Mouse (Mus musculus) frontal cortex, adult 2 months (tissue): Measurements from ENCODE around the gene Fscn3. TPM values are rescaled to one million over a fixed set of nuclear protein-coding genes. Genes with fewer than 3 reads are reported as not detected.
A peak's percentile ranks its signal among the peaks of the same experiment; 100 is the strongest.

Experiments used
- DNase-seq, 2 experiments: peaks; one replicate each; pipeline ENCODE4 v3.0.0; 2022; ENCODE audit warnings: low spot score in 1 of 2; ENCODE audit errors: extremely low spot score in 1 of 2
- polyA plus RNA-seq: library from polyadenylated mRNA; depleted of rRNA; stranded (reverse); fragments of >200 nt; gene quantifications from 2 replicates; pipeline ENCODE4 v1.2.3, GENCODE M21; 2012

Fscn3 gene
- polyA plus RNA-seq, 1 experiment: 0.04 TPM

DNA sequence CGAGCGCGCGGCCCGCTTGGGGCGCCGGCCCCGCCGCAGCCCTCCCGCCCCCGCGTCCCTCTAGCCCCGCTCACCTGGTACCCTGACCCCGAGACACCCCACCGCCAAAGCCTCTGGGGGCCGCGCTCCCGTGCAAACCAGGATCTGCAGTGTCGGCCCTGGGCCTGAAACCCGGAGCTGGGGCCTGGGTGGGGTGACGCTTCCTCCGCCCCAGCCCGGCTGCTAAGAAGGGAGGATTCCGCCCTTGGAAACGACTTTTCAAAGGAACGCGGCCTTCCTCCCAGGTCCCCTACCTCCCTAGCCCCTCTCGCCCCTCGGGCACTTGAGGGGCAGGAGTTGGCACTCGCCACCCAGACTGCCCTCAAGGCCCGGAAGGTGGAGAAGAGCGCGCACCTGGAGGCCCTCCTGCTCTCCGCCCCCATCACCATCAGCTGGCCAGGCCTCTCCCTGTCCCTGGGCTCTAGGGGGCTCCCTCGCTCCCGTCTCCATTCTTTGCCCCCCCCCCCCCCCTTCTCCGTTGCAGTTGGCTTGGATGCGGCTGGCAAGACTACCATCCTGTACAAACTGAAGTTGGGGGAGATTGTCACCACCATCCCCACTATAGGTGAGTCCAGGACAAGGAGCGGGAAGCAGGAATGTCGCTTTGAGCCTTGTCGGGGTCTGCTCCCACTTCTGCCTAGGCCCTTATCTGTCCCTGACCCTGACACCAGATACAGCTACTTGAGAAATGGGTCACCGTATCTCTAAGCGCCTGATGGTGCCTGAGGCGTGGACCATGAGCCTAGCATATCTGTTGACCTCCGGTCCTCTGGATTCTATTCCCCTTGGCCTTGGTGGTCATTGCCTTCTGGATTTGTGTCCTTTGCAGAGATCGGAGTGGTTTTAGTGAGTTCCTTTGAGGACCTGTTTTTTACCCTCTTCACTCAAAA, 3.6 kb upstream of the Fscn3 start:
- peak; percentile 34 to 52 for DNase-seq

DNA sequence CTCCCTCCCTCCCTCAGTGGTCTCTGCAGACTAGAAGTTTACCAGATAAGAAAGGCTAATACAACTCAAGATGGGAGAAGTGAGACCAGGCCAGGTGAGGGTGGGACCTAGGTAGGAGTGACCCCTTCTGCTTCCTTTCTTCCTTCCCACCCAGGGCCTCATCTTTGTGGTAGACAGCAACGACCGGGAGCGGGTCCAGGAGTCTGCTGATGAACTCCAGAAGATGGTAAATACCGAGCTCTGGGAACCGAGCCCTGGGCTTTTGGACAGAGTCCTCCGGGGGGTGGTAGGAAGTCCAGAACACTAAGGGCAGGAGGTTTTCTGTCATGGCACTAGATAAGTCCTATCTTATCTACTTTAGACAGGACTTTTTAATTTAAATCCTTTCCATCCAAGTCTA, 2.6 kb upstream of the Fscn3 start:
- no peak for DNase-seq

DNA sequence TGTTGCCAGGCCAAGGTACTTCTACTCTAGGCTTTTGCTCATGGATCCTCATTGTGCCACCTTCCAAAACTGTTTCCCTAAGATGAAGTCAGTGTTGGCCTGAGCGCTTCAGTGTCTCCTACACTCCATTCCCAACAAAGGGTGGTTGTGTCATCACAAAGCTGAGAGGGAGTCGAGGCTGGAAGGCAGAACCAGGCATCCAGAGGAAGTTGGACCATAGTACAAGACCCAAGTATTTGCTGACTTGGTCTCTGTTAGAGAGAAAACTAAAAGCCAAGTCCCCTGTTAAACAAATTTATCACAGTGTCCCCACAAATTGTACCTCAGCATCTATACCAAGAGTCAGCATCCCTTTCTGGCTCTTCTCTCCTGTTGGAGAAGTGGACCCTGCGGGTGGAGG, 701 bp downstream of the Fscn3 start, which contains the start of gene Gcc1:
Gcc1 (minus strand) TSS at position 101 of the 400 bp plus-strand sequence.
- no peak for DNase-seq

- no peak for DNase-seq
Observed at GRCm38 (mm10) chr6:28429870-28430269, 2.3 kb downstream of the Fscn3 start.

- no peak for DNase-seq
Observed at GRCm38 (mm10) chr6:28430795-28431537, 3.4 kb downstream of the Fscn3 start.

GRCm38 (mm10) chr6:28431538-28431855, 3.9 kb downstream of the Fscn3 start:
- DNase-seq: no peak

DNA sequence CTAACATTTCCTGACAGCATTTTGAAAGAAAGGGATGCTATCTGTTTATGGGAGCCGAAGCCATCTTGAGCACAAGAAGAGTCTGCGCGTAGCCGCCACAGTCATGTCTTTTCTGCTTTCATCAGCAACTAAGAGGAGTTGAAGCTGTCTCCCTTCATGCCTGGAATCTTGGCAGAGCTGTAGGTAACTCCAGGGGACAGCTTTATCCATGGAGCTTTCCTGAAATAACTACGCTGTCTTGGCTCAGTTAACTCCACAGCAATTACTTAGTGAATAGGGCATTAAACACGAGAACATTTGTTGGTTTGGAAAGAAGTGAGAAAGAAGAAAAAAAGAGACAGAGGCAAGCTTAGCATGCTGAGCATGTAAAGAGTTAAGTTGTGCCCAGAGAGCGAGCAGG, 20.3 kb downstream of the Fscn3 start:
- DNase-seq: no peak

- no peak for DNase-seq
Observed at GRCm38 (mm10) chr6:28449253-28449652, 21.7 kb downstream of the Fscn3 start, which contains the start of gene Pax4. Pax4 (minus strand) TSS chr6:28449353.

DNA sequence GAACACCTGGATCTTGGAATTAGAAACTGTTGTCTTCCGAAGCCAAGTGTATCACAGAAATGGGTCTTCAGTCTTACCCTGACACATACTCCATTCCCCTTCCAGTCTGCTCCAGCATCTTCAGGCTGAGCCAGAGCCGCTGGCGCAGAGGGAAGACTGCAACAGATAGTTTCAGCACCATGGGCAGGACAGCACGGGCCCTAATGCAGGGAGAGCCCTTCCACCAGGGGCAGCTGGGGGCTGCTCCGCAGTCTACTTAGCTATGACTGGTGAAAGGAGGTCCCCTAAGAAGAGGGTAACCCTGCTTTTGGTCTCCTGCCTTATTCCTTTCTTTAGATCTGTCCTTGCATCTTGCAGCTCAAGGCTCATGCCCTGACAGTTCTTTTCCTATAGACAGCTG, 22.9 kb downstream of the Fscn3 start:
- DNase-seq: no peak

DNA sequence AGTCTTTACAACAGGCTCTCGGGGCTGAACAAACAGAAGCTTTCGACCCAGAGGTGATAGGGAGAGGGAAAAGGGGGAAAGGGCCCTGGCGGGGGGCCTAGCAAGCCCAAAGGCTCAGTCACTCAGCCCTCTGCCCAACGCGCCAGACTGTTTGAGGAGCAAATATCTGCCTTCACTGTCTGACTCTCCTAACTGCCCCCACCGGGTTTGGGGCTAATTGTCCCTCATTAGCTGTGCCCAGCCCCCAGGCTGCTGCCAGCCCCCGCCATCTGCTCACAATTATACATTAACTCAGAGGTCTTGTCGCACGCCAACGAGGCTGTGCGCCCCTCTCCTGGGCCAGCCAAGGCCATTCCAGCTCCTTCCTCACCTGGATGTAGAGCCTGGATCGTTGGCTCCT, 23.4 kb downstream of the Fscn3 start:
- DNase-seq: no peak

- DNase-seq: no peak
Observed at GRCm38 (mm10) chr6:28459221-28459668, 31.7 kb downstream of the Fscn3 start.

- peak in 1 of 2 experiments; percentile 77 for DNase-seq
Observed at GRCm38 (mm10) chr6:28460534-28460933, 32.9 kb downstream of the Fscn3 start.

- DNase-seq: no peak
Observed at GRCm38 (mm10) chr6:28464630-28465029, 37.0 kb downstream of the Fscn3 start.

DNA sequence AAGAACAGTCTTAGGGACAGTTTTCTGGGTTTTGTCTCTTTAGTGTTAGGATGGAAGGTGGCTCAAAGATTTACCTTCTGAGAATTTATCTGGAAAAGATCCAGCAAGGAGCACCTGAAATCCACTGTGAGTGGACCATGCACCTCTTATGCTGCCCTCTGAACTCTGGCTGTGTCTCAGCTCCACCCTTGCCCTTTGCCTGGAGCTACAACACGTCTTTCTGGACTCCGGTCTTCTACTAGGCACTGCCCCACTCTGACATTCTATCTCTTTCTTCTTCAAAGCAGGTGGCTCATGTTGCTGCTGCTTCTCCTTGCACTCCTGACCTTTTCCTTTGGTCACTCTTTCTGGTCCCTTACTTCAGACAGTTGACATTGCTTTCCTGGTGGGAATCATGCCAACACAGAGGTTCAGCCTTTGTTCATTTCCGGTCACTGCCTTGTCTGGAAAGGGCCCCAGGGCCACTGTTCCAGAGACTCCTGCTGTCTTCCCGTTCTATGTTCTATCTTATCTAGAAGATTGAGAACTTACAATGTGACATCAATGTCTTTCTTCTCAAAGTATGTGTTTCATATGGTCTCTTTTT, 42.5 kb downstream of the Fscn3 start:
- DNase-seq: no peak

GRCm38 (mm10) chr6:28470621-28471020, 43.0 kb downstream of the Fscn3 start:
- no peak for DNase-seq

GRCm38 (mm10) chr6:28471284-28472035, 43.9 kb downstream of the Fscn3 start:
- no peak for DNase-seq

GRCm38 (mm10) chr6:28474211-28474610, 46.6 kb downstream of the Fscn3 start:
- DNase-seq: no peak

DNA sequence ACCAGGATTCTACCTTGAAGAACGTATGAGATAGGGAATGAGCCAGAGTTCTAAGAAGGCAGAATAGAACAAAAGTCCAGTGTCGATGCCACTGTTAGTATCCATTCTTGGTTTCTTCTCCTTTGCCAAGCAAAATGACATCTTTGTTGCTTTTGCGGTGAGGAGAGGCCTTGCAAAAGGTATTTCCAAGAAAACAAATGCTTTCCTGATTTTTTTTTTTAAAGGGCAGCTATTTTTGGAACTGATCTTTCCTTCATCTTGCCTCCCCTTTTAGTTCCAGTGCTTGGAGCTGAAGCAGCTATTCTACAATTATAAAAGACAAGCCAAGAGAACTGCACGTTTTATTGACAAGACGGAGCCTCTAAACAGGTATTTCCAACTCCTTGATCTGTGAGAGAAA, 47.2 kb downstream of the Fscn3 start, which contains the start of gene Snd1:
Snd1 (plus strand) TSS at position 301 of the 400 bp plus-strand sequence.
- no peak for DNase-seq

DNA sequence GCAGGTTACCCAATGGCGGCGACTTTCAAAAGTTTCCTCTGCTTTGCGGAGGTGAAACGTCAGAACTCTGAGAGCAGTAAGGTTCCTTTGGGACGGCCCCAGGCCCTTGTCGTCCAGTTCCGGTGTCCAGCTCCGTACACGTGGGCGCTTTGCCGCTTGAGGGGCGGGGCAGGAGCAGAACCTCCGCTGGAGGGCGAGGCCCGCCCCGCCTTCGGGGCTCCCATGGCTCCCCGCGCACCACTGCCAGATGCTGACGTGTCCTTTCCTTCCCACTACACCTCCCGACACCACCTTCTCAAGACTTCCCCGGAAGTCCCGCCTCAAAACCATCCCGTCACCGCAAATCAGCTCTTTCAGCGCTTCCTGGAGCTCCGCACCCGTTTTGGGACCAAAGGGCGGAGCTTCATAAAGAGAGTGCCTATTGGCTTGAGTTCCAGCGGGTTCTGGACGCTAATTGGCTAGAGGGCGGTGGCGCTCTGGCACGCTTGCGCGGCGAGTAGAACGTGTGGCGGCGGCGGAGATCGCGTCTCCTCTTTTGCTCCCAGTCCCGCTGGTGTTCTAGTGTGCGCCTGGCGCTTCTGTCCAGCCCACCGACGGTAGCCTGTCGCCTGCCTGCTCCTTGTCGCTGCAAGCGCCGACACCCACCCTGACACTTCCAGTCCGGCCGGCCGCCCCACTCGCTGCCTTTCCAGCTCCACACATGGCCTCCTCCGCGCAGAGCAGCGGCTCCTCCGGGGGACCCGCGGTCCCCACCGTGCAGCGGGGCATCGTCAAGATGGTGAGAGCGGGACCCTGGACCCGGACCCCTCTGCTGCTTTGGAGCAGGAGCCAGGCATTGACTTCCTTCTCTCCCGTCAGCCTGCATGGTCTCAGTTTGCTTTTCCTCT, 52.5 kb downstream of the Fscn3 start:
- DNase-seq: peak; percentile 99
